ENCODE assay signal across 3 mouse cellular contexts in the genomic region with DNA sequence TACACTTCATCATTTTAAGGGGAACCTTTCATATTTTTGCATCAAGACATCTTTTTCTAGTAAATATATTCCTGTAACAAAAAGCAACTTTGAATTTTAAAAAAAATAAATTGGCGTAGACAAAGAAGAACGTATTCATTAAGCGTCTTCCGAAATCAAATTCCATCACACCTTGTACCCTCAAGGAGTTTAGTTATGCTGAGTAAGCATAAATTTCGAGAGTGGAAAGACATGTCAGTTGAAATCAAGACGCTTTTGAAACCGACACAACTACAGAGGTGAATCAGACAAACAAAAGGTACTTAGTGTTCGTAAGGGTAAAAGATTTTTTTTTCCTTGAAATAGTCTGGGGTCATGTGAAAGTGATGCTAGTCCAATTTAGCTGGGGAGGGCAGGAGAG.
TF ChIP-seq lines count a peak whose summit lies in the region.

No protein-coding gene starts in this region.

TF ChIP-seq in CH12.LX, 34 proteins besides CTCF, POLR2A, EP300 and RAD21 (continued from another document):
- TF ChIP-seq JUN (IDR thresholded peaks at IDR 0.05; ENCODE audit: insufficient read depth, low read depth, low read length) (no peak), MAFK (IDR thresholded peaks at IDR 0.05; ENCODE audit: insufficient replicate concordance, low read length) (peak; percentile 96), BHLHE40 (IDR thresholded peaks at IDR 0.05; ENCODE audit: low read depth, low read length) (no peak)

TF ChIP-seq in ES-E14, 5 proteins besides CTCF, POLR2A, EP300 and RAD21 (continued from another document):
- TF ChIP-seq MAFK (IDR thresholded peaks at IDR 0.05; ENCODE audit: insufficient read depth, low read depth, low read length), result peak; percentile 89
TF ChIP-seq in ES-E14: peak in this region for 1.

TF ChIP-seq in MEL, 35 proteins besides CTCF, POLR2A, EP300 and RAD21 (continued from another document):
- no peak for TF ChIP-seq POLR2AphosphoS5 (IDR thresholded peaks at IDR 0.05; ENCODE audit: borderline replicate concordance, low read depth, low read length)
